Mouse (Mus musculus): Measurements from ENCODE around the gene Bspry. TPM values are rescaled to one million over a fixed set of nuclear protein-coding genes. Genes with fewer than 3 reads are reported as not detected.

The Bspry gene
- polyA plus RNA-seq, 1 experiment = not detected

GRCm38 (mm10) chr4:62503374-62503970, 23.6 kb downstream of the Bspry start, which contains the start of gene Hdhd3:
Gene Hdhd3 (minus strand): TSS chr4:62503467.
- no peaks in the 10 kb centered on the region for H3K9me3 ChIP-seq (ENCODE audit: control insufficient read depth, low read length)
- peak within 1 kb of the TSS; percentile 67 for H3K4me3 ChIP-seq (replicated peaks)
- H3K27me3 ChIP-seq (ENCODE audit: control insufficient read depth) = no peaks in the 10 kb centered on the region
- H3K36me3 ChIP-seq (ENCODE audit: control insufficient read depth) = peaks cover 46% of the 10 kb centered on the region
- TF ChIP-seq TAL1 (IDR thresholded peaks at IDR 0.05; ENCODE audit: low read length) = no peak
- TF ChIP-seq GATA1 (IDR thresholded peaks at IDR 0.05; ENCODE audit: low read length) = no peak
- peaks cover 87% of the 10 kb centered on the region for H3K4me1 ChIP-seq (ENCODE audit: control insufficient read depth)

- peaks cover 97% of the 10 kb centered on the region for H3K4me1 ChIP-seq (ENCODE audit: control insufficient read depth)
- TF ChIP-seq GATA1 (IDR thresholded peaks at IDR 0.05; ENCODE audit: low read length) (no peak), TAL1 (IDR thresholded peaks at IDR 0.05; ENCODE audit: low read length) (no peak)
Measured at GRCm38 (mm10) chr4:62505991-62506390, 26.1 kb downstream of the Bspry start.

GRCm38 (mm10) chr4:62506798-62507197, 26.9 kb downstream of the Bspry start:
- TF ChIP-seq TAL1 (IDR thresholded peaks at IDR 0.05; ENCODE audit: low read length) (no peak), GATA1 (IDR thresholded peaks at IDR 0.05; ENCODE audit: low read length) (no peak)
- Histone ChIP-seq H3K36me3 (ENCODE audit: control insufficient read depth) (peaks cover 62% of the 10 kb centered on the region), H3K9me3 (ENCODE audit: control insufficient read depth, low read length) (no peaks in the 10 kb centered on the region), H3K27me3 (ENCODE audit: control insufficient read depth) (no peaks in the 10 kb centered on the region; the same call in 1 of the 2 replicates), H3K4me3 (replicated peaks) (no peak overlapping the region), H3K4me1 (ENCODE audit: control insufficient read depth) (peaks cover 97% of the 10 kb centered on the region)

More at GRCm38 (mm10) chr4:62505991-62506390, 26.1 kb downstream of the Bspry start:
- no peaks in the 10 kb centered on the region for H3K9me3 ChIP-seq (ENCODE audit: control insufficient read depth, low read length)
- no peaks in the 10 kb centered on the region; the same call in 1 of the 2 replicates for H3K27me3 ChIP-seq (ENCODE audit: control insufficient read depth)
- H3K4me3 ChIP-seq (replicated peaks) = no peak overlapping the region
- H3K36me3 ChIP-seq (ENCODE audit: control insufficient read depth) = peaks cover 54% of the 10 kb centered on the region

- Histone ChIP-seq H3K4me1 (ENCODE audit: control insufficient read depth) (peaks cover 97% of the 10 kb centered on the region), H3K9me3 (ENCODE audit: control insufficient read depth, low read length) (no peaks in the 10 kb centered on the region), H3K36me3 (ENCODE audit: control insufficient read depth) (peaks cover 82% of the 10 kb centered on the region), H3K4me3 (replicated peaks) (peak overlapping the region; percentile 0), H3K27me3 (ENCODE audit: control insufficient read depth) (no peaks in the 10 kb centered on the region; the same call in 1 of the 2 replicates)
- no peak for TF ChIP-seq GATA1 (IDR thresholded peaks at IDR 0.05; ENCODE audit: low read length)
- TF ChIP-seq TAL1 (IDR thresholded peaks at IDR 0.05; ENCODE audit: low read length) = no peak
Measured at GRCm38 (mm10) chr4:62508839-62509238, 29.0 kb downstream of the Bspry start.

- TF ChIP-seq TAL1 (IDR thresholded peaks at IDR 0.05; ENCODE audit: low read length) (no peak), GATA1 (IDR thresholded peaks at IDR 0.05; ENCODE audit: low read length) (no peak)
- Histone ChIP-seq H3K27me3 (ENCODE audit: control insufficient read depth) (no peaks in the 10 kb centered on the region; the same call in 1 of the 2 replicates), H3K4me1 (ENCODE audit: control insufficient read depth) (peaks cover 97% of the 10 kb centered on the region), H3K4me3 (replicated peaks) (peak overlapping the region; percentile 3), H3K36me3 (ENCODE audit: control insufficient read depth) (peaks cover 91% of the 10 kb centered on the region), H3K9me3 (ENCODE audit: control insufficient read depth, low read length) (no peaks in the 10 kb centered on the region)
Measured at GRCm38 (mm10) chr4:62509946-62510345, 30.1 kb downstream of the Bspry start.

GRCm38 (mm10) chr4:62513998-62514506, 34.2 kb downstream of the Bspry start:
- H3K4me3 ChIP-seq (replicated peaks) = peak overlapping the region; percentile 65
- H3K27me3 ChIP-seq (ENCODE audit: control insufficient read depth) = no peaks in the 10 kb centered on the region; the same call in 1 of the 2 replicates
- TF ChIP-seq TAL1 (IDR thresholded peaks at IDR 0.05; ENCODE audit: low read length) = no peak
- TF ChIP-seq GATA1 (IDR thresholded peaks at IDR 0.05; ENCODE audit: low read length) = no peak
- H3K4me1 ChIP-seq (ENCODE audit: control insufficient read depth) = peaks cover 84% of the 10 kb centered on the region
- no peaks in the 10 kb centered on the region for H3K9me3 ChIP-seq (ENCODE audit: control insufficient read depth, low read length)
- H3K36me3 ChIP-seq (ENCODE audit: control insufficient read depth) = peaks cover 94% of the 10 kb centered on the region

GRCm38 (mm10) chr4:62514995-62515394, 35.1 kb downstream of the Bspry start:
- TF ChIP-seq GATA1 (IDR thresholded peaks at IDR 0.05; ENCODE audit: low read length) (no peak), TAL1 (IDR thresholded peaks at IDR 0.05; ENCODE audit: low read length) (no peak)
- Histone ChIP-seq H3K4me3 (replicated peaks) (peak overlapping the region; percentile 65), H3K36me3 (ENCODE audit: control insufficient read depth) (peaks cover 87% of the 10 kb centered on the region), H3K9me3 (ENCODE audit: control insufficient read depth, low read length) (no peaks in the 10 kb centered on the region), H3K27me3 (ENCODE audit: control insufficient read depth) (no peaks in the 10 kb centered on the region), H3K4me1 (ENCODE audit: control insufficient read depth) (peaks cover 76% of the 10 kb centered on the region)

GRCm38 (mm10) chr4:62515490-62515889, 35.6 kb downstream of the Bspry start:
- Histone ChIP-seq H3K27me3 (ENCODE audit: control insufficient read depth) (no peaks in the 10 kb centered on the region), H3K4me1 (ENCODE audit: control insufficient read depth) (peaks cover 76% of the 10 kb centered on the region), H3K9me3 (ENCODE audit: control insufficient read depth, low read length) (no peaks in the 10 kb centered on the region), H3K4me3 (replicated peaks) (peak overlapping the region; percentile 65), H3K36me3 (ENCODE audit: control insufficient read depth) (peaks cover 82% of the 10 kb centered on the region)
- no peak for TF ChIP-seq TAL1 (IDR thresholded peaks at IDR 0.05; ENCODE audit: low read length)
- peak; percentile 54 for TF ChIP-seq GATA1 (IDR thresholded peaks at IDR 0.05; ENCODE audit: low read length)

- Histone ChIP-seq H3K36me3 (ENCODE audit: control insufficient read depth) (peaks cover 78% of the 10 kb centered on the region), H3K27me3 (ENCODE audit: control insufficient read depth) (no peaks in the 10 kb centered on the region), H3K9me3 (ENCODE audit: control insufficient read depth, low read length) (no peaks in the 10 kb centered on the region), H3K4me3 (replicated peaks) (peak overlapping the region; percentile 65), H3K4me1 (ENCODE audit: control insufficient read depth) (peaks cover 76% of the 10 kb centered on the region)
- no peak for TF ChIP-seq TAL1 (IDR thresholded peaks at IDR 0.05; ENCODE audit: low read length)
- no peak for TF ChIP-seq GATA1 (IDR thresholded peaks at IDR 0.05; ENCODE audit: low read length)
Measured at GRCm38 (mm10) chr4:62516079-62516478, 36.2 kb downstream of the Bspry start.

Data from erythroblast, embryonic 14.5 days (primary cell).